Mouse (Mus musculus) right cerebral cortex, postnatal 25 days (tissue): Measurements from ENCODE around the gene Aff2.

Experiments
- DNase-seq: peaks from one replicate; pipeline ENCODE4 v3.0.0; 2022

Aff2 gene

DNA sequence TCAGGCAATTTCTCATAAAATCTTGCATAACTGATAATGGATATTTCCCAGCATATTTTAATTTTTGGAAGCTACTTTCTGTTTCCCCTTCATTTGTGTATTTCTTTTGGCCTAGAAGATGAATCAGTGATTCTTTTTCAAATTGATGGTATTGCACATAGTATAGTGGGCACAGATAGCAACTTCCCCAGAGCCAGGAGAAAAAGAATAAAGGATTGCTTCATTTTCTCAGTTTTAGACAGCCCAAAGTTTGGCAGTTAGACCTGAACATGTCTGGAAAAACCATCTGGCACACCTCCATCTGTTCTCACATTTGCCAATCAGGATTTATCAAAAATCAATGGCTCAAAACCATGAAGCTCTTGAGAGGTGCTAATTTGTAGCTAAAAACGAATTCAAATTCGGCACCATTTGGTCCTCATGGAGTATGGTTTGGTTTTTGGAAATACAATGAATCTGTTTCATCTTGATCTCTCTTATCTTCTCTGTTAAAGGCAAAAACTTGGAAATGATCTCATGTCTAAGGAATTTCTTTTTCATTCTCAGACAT is 441.9 kb downstream of the Aff2 start:
- no peak for DNase-seq

DNA sequence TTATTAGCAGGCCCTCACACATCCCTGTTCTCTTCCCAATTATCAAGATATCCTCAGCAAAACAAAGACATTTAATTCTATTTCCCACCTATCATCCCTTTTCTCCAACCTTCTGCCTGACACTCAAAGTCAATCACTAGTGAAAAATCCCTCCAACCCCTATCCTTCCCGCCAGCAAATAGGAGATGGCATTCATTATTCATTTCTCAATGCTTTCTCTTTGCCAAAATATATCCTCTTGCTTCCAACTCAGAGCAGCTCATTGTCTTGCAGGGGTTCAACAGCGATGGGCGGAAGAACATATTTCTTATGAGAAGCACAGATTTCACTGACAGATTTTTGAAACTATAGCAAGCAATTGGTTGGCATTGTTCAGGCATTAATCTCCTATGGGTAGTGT is 442.4 kb downstream of the Aff2 start:
- no peak for DNase-seq

GRCm38 (mm10) chrX:69811798-69812197 is 451.7 kb downstream of the Aff2 start:
- no peak for DNase-seq

GRCm38 (mm10) chrX:69815054-69815453 is 455.0 kb downstream of the Aff2 start:
- DNase-seq = no peak

- DNase-seq = no peak
Observed at GRCm38 (mm10) chrX:69817679-69818078, 457.6 kb downstream of the Aff2 start.

GRCm38 (mm10) chrX:69818188-69818587 is 458.1 kb downstream of the Aff2 start:
- DNase-seq = no peak

GRCm38 (mm10) chrX:69867601-69868000 is 507.5 kb downstream of the Aff2 start:
- no peak for DNase-seq

- no peak for DNase-seq
Observed at GRCm38 (mm10) chrX:69891713-69892112, 531.6 kb downstream of the Aff2 start.
